Mouse (Mus musculus) neural tube, embryonic 11.5 days (tissue): ENCODE measurements at regions not wholly inside any gene's neighbourhood (a gene's known extent, or its start where the extent isn't known, plus 50 kb on each side); places are given as distances from the start of the nearest gene placed in this dataset.
A peak's percentile ranks its signal among the peaks of the same experiment; 100 is the strongest.

Source experiments
- ATAC-seq: fragments of 200-750 bp; cut with Nextera tagmentation; 2 replicates; pipeline ENCODE4 v1.8.0; 2017; ENCODE audit warnings: moderate number of reproducible peaks, mild to moderate bottlenecking, moderate TSS enrichment, moderate library complexity; ENCODE audit not compliant: insufficient read depth, low FRiP score, low TSS enrichment
- DNase-seq: peaks from one replicate; pipeline ENCODE4 v3.0.0-alpha.2; 2015; ENCODE audit warnings: low spot score
- H3K27ac ChIP-seq: fragments of 300-500 bp; sonication (generic); 2 replicates; pipeline ENCODE4 v1.5.1; 2014; ENCODE audit warnings: low read depth, mild to moderate bottlenecking, low read length
- H3K27me3 ChIP-seq: fragments of 300-500 bp; sonication (generic); 2 replicates; pipeline ENCODE4 v1.6.1; 2014; ENCODE audit warnings: mild to moderate bottlenecking, low read length, mixed read lengths; ENCODE audit not compliant: control insufficient read depth, insufficient read depth
- H3K36me3 ChIP-seq: fragments of 300-500 bp; sonication (generic); 2 replicates; pipeline ENCODE4 v1.6.1; 2014; ENCODE audit warnings: mild to moderate bottlenecking, low read length, moderate library complexity, mixed read lengths; ENCODE audit not compliant: control insufficient read depth, insufficient read depth
- H3K4me1 ChIP-seq: fragments of 300-500 bp; sonication (generic); 2 replicates; pipeline ENCODE4 v1.6.1; 2014; ENCODE audit warnings: low read length, mixed read lengths; ENCODE audit not compliant: control insufficient read depth, insufficient read depth
- H3K4me2 ChIP-seq: fragments of 300-500 bp; sonication (generic); 2 replicates; pipeline ENCODE4 v1.6.1; 2014; ENCODE audit warnings: low read depth, mild to moderate bottlenecking, moderate library complexity
- H3K4me3 ChIP-seq: fragments of 300-500 bp; sonication (generic); 2 replicates; pipeline ENCODE4 v1.5.1; 2014; ENCODE audit warnings: low read depth, low read length
- H3K9ac ChIP-seq: fragments of 300-500 bp; sonication (generic); 2 replicates; pipeline ENCODE4 v1.6.1; 2014; ENCODE audit warnings: mild to moderate bottlenecking, low read length
- H3K9me3 ChIP-seq: fragments of 300-500 bp; sonication (generic); 2 replicates; pipeline ENCODE4 v1.6.1; 2016; ENCODE audit warnings: low read length; ENCODE audit not compliant: control insufficient read depth
- WGBS: fragments of 180-500 bp; shearing (Covaris S2); extraction: QIAGEN DNeasy Blood & Tissue Kit; methylation state at CpG from one replicate; pipeline ENCODE4 v1.1.7; 2014; 5-methylcytosine and 5-hydroxymethylcytosine counted together

DNA sequence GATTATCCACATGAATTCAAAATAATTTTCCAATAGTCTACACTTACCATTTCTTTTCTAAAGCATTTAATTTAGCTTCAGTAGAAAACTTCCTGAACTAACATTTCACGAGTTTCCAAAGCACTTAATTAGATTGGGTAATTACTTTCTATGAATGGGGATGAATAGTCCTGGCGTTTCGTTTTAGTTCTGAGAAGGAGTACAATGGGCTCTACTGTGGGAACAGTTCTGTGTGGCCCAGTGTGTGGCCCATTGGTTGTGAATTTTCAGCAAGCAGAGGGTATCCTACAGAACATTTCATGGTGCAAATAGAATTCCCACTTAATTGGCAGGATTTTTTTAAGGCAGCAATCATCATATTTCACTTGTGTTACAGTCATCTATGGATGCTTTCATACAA, 95.5 kb downstream of the 1700017N19Rik start:
- Histone ChIP-seq H3K27ac (no peak overlapping the region), H3K4me3 (no peak overlapping the region), H3K4me1 (no peaks in the 10 kb centered on the region), H3K9ac (no peak overlapping the region), H3K27me3 (no peaks in the 10 kb centered on the region), H3K4me2 (no peak overlapping the region), H3K36me3 (no peaks in the 10 kb centered on the region), H3K9me3 (no peaks in the 10 kb centered on the region)
- ATAC-seq (no peak), DNase-seq (no peak)
- WGBS, result 19% methylated on average over 3 of the region's 3 CpGs

DNA sequence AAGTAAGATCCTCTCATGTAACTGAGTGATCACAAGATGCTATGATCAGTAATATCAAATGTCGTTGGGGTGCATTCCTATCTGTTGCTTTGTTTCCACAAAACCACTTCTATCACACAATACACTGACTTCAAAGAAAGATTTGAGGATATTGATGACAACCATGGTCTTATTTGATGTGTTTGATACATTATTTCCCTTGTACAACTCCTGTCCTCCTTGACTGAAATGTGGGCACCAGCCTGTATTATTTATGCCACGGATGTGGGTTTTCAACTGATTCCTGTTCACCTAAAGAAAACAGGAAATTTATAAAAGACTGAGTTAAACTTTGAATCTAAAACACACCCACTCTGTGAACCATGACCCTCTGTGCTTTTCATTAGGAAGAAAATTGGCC, 105.7 kb downstream of the 1700017N19Rik start:
- Histone ChIP-seq H3K36me3 (no peaks in the 10 kb centered on the region), H3K9ac (no peak overlapping the region), H3K4me3 (no peak overlapping the region), H3K4me2 (no peak overlapping the region), H3K27ac (no peak overlapping the region), H3K27me3 (no peaks in the 10 kb centered on the region), H3K4me1 (no peaks in the 10 kb centered on the region), H3K9me3 (no peaks in the 10 kb centered on the region)
- no peak for ATAC-seq
- 84% methylated on average over 2 of the region's 2 CpGs for WGBS
- DNase-seq, result no peak

- no peak for DNase-seq
- H3K27me3 ChIP-seq, result no peaks in the 10 kb centered on the region
- no peak overlapping the region for H3K27ac ChIP-seq
- no peaks in the 10 kb centered on the region for H3K4me1 ChIP-seq
- no peak overlapping the region for H3K4me3 ChIP-seq
- no peak overlapping the region for H3K4me2 ChIP-seq
- ATAC-seq, result no peak
- no peak overlapping the region for H3K9ac ChIP-seq
- H3K36me3 ChIP-seq, result no peaks in the 10 kb centered on the region
- no peaks in the 10 kb centered on the region for H3K9me3 ChIP-seq
- WGBS, result 62% methylated on average over 4 of the region's 4 CpGs
Measured at GRCm38 (mm10) chr10:100699206-100699605, 108.9 kb downstream of the 1700017N19Rik start.

- Histone ChIP-seq H3K4me1 (no peaks in the 10 kb centered on the region), H3K27ac (no peak overlapping the region), H3K9me3 (no peaks in the 10 kb centered on the region), H3K36me3 (no peaks in the 10 kb centered on the region), H3K27me3 (no peaks in the 10 kb centered on the region), H3K4me2 (no peak overlapping the region), H3K9ac (no peak overlapping the region), H3K4me3 (no peak overlapping the region)
- ATAC-seq (no peak), DNase-seq (no peak)
- WGBS, result 79% methylated on average over 10 of the region's 10 CpGs
Measured at GRCm38 (mm10) chr10:100700281-100701205, 110.3 kb downstream of the 1700017N19Rik start.

DNA sequence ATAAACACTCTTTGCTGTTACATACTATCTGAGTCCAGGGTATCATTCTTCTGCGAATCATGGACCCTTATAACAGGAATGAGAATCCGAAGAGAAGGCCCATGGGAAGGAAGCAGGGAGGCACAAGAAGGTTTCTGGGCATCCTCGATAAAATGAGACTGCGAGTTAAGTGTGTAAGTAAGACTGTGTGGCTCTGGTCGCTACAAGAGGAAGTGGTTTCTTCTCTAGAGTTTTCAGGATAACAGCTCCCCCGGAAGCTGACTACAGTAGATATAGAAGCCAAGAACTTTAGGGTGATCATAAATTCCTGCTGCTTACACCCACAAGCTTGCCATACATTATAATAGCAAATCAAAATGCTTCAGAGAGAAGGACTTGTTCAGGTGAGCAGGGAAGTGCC, 111.7 kb downstream of the 1700017N19Rik start:
- no peak overlapping the region for H3K27ac ChIP-seq
- H3K36me3 ChIP-seq, result no peaks in the 10 kb centered on the region
- DNase-seq (no peak), ATAC-seq (no peak)
- H3K9ac ChIP-seq, result no peak overlapping the region
- H3K9me3 ChIP-seq, result no peaks in the 10 kb centered on the region
- no peak overlapping the region for H3K4me3 ChIP-seq
- H3K4me1 ChIP-seq, result no peaks in the 10 kb centered on the region
- 94% methylated on average over 6 of the region's 6 CpGs for WGBS
- no peaks in the 10 kb centered on the region for H3K27me3 ChIP-seq
- no peak overlapping the region for H3K4me2 ChIP-seq

- no peak overlapping the region for H3K4me2 ChIP-seq
- DNase-seq, result no peak
- H3K36me3 ChIP-seq, result no peaks in the 10 kb centered on the region
- no peaks in the 10 kb centered on the region for H3K4me1 ChIP-seq
- no peak overlapping the region for H3K27ac ChIP-seq
- 90% methylated on average over 7 of the region's 7 CpGs for WGBS
- no peaks in the 10 kb centered on the region for H3K27me3 ChIP-seq
- no peak overlapping the region for H3K9ac ChIP-seq
- no peak overlapping the region for H3K4me3 ChIP-seq
- no peaks in the 10 kb centered on the region for H3K9me3 ChIP-seq
- no peak for ATAC-seq
Measured at GRCm38 (mm10) chr10:100716084-100716667, 125.9 kb downstream of the 1700017N19Rik start.

- Histone ChIP-seq H3K36me3 (no peaks in the 10 kb centered on the region), H3K27ac (no peak overlapping the region), H3K9ac (no peak overlapping the region), H3K9me3 (no peaks in the 10 kb centered on the region), H3K4me3 (no peak overlapping the region), H3K4me2 (no peak overlapping the region), H3K27me3 (no peaks in the 10 kb centered on the region), H3K4me1 (no peaks in the 10 kb centered on the region)
- WGBS, result 26% methylated on average over 3 of the region's 3 CpGs
- no peak for ATAC-seq
- DNase-seq, result no peak
Measured at GRCm38 (mm10) chr10:100718574-100718973, 128.3 kb downstream of the 1700017N19Rik start.

- no peak for DNase-seq
- no peaks in the 10 kb centered on the region for H3K27me3 ChIP-seq
- 70% methylated on average over 8 of the region's 8 CpGs for WGBS
- no peak overlapping the region for H3K9ac ChIP-seq
- no peak overlapping the region for H3K27ac ChIP-seq
- no peaks in the 10 kb centered on the region for H3K9me3 ChIP-seq
- ATAC-seq, result no peak
- no peak overlapping the region for H3K4me3 ChIP-seq
- H3K4me2 ChIP-seq, result no peak overlapping the region
- no peaks in the 10 kb centered on the region for H3K36me3 ChIP-seq
- no peaks in the 10 kb centered on the region for H3K4me1 ChIP-seq
Measured at GRCm38 (mm10) chr10:100741269-100741668, 151.0 kb downstream of the 1700017N19Rik start.

DNA sequence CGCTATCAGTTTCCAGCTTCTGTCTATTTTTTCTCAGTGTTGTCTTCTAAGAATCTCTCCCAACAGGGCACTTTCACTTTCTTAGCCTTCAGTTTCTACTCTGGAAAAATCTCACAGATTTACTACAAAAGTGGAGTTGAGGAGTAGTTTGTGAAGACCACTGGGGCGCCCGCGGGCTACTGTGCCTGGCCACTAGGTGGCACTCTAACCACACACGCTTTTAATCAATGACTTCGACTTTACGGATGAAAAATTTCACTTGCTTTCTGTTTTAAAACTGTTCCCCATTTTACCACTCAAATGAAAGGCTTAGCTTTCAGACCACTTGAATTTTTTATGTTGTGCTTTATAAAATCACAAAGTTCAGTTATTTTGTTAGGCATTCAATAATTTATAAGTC, 151.8 kb downstream of the 1700017N19Rik start:
- WGBS, result 9% methylated on average over 7 of the region's 7 CpGs
- Histone ChIP-seq H3K27ac (no peak overlapping the region), H3K4me3 (no peak overlapping the region), H3K4me2 (no peak overlapping the region), H3K9ac (no peak overlapping the region), H3K4me1 (no peaks in the 10 kb centered on the region), H3K36me3 (no peaks in the 10 kb centered on the region), H3K27me3 (no peaks in the 10 kb centered on the region), H3K9me3 (no peaks in the 10 kb centered on the region)
- DNase-seq (peak; percentile 78), ATAC-seq (0 out of 2 replicates have a peak, but pooled peaks have one; percentile 37)
